Mouse (Mus musculus) heart, embryonic 14.5 days (tissue): ENCODE data around the gene A930004D18Rik. TPM values are rescaled to one million over a fixed set of nuclear protein-coding genes. Genes with fewer than 3 reads are reported as not detected.

Experiments used
- ATAC-seq: fragments of 200-750 bp; cut with Nextera tagmentation; 2 replicates; pipeline ENCODE4 v1.8.0; 2017; ENCODE audit warnings: low read depth, moderate TSS enrichment; ENCODE audit not compliant: insufficient number of reproducible peaks, insufficient read depth, low FRiP score
- H3K27ac ChIP-seq, 2 experiments: fragments of 200-500 bp in 1 of 2; fragments of 300-500 bp in 1 of 2; sonication (generic) in 1 of 2; replicated peaks in 1 of 2; 2 replicates each; pipeline ENCODE4 v1.5.1; 2012 to 2014; ENCODE audit warnings: low read depth in 2 of 2, low read length in 2 of 2, control low read depth in 1 of 2, mild to moderate bottlenecking in 1 of 2, mixed read lengths in 1 of 2; ENCODE audit not compliant: control insufficient read depth in 1 of 2, insufficient read depth in 1 of 2
- H3K27me3 ChIP-seq: fragments of 300-500 bp; sonication (generic); 2 replicates; pipeline ENCODE4 v1.6.1; 2014; ENCODE audit warnings: mild to moderate bottlenecking, low read length, control low read depth; ENCODE audit not compliant: control insufficient read depth, insufficient read depth
- H3K36me3 ChIP-seq: fragments of 300-500 bp; sonication (generic); 2 replicates; pipeline ENCODE4 v1.6.1; 2014; ENCODE audit warnings: mild to moderate bottlenecking, control low read depth, low read length, mixed read lengths; ENCODE audit not compliant: control insufficient read depth, insufficient read depth
- H3K4me1 ChIP-seq, 2 experiments: fragments of 200-500 bp in 1 of 2; fragments of 300-500 bp in 1 of 2; sonication (generic) in 1 of 2; 2 replicates each; pipeline ENCODE4 v1.6.1; 2012 to 2014; ENCODE audit warnings: low read length in 2 of 2, control low read depth in 1 of 2, mixed read lengths in 1 of 2; ENCODE audit not compliant: control insufficient read depth in 2 of 2, insufficient read depth in 2 of 2
- H3K4me2 ChIP-seq: fragments of 300-500 bp; sonication (generic); 2 replicates; pipeline ENCODE4 v1.6.1; 2014; ENCODE audit warnings: mild to moderate bottlenecking, low read length
- H3K4me3 ChIP-seq, 2 experiments: fragments of 200-500 bp in 1 of 2; fragments of 300-500 bp in 1 of 2; sonication (generic) in 1 of 2; 2 replicates each; pipeline ENCODE4 v1.5.1; 2012 to 2014; ENCODE audit warnings: low read length in 2 of 2, mild to moderate bottlenecking in 2 of 2, control low read depth in 1 of 2, low read depth in 1 of 2, moderate library complexity in 1 of 2; ENCODE audit not compliant: control insufficient read depth in 1 of 2, insufficient read depth in 1 of 2
- H3K9ac ChIP-seq: fragments of 300-500 bp; sonication (generic); 2 replicates; pipeline ENCODE4 v1.6.1; 2014; ENCODE audit warnings: mild to moderate bottlenecking, low read length
- H3K9me3 ChIP-seq: fragments of 300-500 bp; sonication (generic); 2 replicates; pipeline ENCODE4 v1.6.1; 2016; ENCODE audit warnings: low read length, control low read depth; ENCODE audit not compliant: control insufficient read depth
- WGBS: fragments of 180-500 bp; shearing (Covaris S2); extraction: QIAGEN DNeasy Blood & Tissue Kit; methylation state at CpG from one replicate; pipeline ENCODE4 v1.1.7; 2014; 5-methylcytosine and 5-hydroxymethylcytosine counted together
- polyA plus RNA-seq: library from polyadenylated mRNA; unstranded; fragments of >200 nt; fragmentation: Nextera tagmentation; extraction: Ambion mirVana; gene quantifications from 2 replicates; pipeline ENCODE4 v1.2.1, GENCODE M21; 2014

Gene A930004D18Rik
- polyA plus RNA-seq, 1 experiment from 2014 or later, result 5.8 TPM

DNA sequence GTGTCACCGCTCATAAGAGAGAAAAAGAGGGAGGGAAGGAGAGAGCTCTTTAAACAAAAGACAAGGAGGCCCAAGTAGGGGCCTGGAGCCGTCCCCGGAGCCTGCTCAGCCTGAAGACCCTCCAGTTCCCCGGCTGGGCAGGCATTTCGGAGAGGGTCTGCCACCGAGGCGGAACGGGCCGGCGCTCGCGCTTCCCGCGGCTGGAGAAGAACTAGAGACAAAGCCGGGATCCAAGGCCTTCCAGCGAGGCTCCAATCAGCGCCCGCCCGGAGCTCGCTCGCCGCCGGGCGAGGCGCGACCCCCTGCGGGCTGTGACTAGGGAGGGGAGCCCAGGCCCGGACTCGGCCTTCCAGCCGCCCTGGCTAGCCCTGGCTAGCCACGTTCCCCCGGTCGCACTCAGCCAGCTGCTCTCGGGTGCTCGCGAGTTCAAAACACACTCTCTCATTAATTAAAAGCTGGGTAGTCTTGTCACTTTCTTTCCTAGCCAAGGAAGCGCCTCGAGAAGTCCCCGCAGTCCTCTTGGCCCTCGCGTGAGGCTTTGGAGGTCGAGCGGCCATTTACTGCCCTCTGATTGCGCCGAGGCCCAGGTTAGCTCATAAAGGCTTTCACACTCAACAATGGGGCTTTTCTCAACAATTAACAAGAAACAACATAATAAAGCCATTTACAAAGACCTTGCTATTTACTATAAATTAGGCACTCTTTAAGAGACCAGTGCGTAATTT, 2.2 kb upstream of the A930004D18Rik start:
- peak overlapping the region; percentile 80 for H3K9ac ChIP-seq
- no peaks in the 10 kb centered on the region for H3K9me3 ChIP-seq
- ATAC-seq, result no peak
- H3K27me3 ChIP-seq, result no peaks in the 10 kb centered on the region
- peak overlapping the region in 1 of 2 experiments; percentile 10; a peak in 2 of 4 replicates for H3K27ac ChIP-seq
- WGBS, result 10% methylated on average over 46 of the region's 46 CpGs
- H3K36me3 ChIP-seq, result no peaks in the 10 kb centered on the region
- H3K4me3 ChIP-seq, result peak overlapping the region; percentile 27 to 30
- peak overlapping the region; percentile 64 for H3K4me2 ChIP-seq
- peaks cover 32 to 57% of the 10 kb centered on the region in 2 experiments for H3K4me1 ChIP-seq

DNA sequence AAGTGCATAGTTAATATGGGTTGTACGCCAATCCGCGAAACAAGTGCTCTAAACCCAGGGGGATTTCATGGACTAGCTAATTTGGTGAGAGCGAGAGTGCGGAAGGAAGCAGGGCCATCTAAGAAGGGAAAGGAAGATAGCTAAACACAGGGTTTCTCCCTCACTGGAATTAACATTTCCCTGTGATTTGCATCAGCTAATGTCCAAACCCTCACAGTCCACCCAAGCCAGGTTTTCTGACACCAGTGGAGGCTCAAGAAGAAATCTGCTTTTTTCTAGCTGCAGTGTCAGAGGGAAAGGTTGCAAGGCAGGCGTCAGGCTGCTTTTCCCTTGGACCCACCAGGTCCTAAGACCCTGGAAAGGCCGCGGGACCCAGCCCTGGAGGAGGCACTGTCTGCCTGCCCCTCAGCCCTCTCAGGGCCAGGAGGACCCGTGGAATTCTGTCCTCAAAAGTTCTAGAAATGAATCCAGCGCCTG, 1.4 kb upstream of the A930004D18Rik start:
- Histone ChIP-seq H3K27ac (0 out of 4 replicates have a peak overlapping the region, but pooled peaks of 1 of the 2 experiments have one; percentile 10), H3K27me3 (no peaks in the 10 kb centered on the region), H3K36me3 (no peaks in the 10 kb centered on the region), H3K4me1 (peaks cover 32 to 54% of the 10 kb centered on the region in 2 experiments), H3K4me2 (peak overlapping the region; percentile 64), H3K9me3 (no peaks in the 10 kb centered on the region), H3K9ac (peak overlapping the region; percentile 80), H3K4me3 (no peak overlapping the region)
- ATAC-seq, result no peak
- WGBS, result 62% methylated on average over 10 of the region's 10 CpGs

DNA sequence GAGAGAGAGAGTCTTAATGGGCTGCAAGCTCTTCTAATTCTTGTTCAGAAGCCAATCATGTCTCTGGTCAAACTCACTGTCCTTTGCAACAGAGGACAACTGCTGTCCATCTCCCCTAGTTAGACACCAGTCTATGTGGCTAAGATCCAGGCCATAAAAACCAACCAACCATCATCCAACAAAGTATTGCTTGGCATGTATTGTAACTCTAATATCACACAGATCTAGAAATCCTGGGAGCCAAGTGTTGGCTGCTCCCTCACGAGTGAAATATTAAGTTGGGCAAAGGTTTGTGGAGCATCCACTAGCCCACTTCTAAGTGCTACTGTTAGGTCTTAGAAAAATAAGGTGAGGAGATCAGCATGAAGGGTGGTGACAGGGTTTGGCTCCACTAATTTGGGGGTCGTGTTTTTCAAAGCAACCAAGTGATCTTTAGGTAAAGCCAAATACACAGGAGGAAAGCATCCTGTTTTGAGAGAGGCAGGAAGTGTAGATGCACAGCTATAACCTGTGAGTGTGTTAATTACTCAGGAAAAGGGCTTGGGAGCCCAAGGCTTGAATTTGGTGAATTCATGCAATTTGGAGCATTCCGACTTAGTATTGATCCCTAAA, 710 bp upstream of the A930004D18Rik start:
- Histone ChIP-seq H3K27me3 (no peaks in the 10 kb centered on the region), H3K4me1 (peaks cover 32 to 50% of the 10 kb centered on the region in 2 experiments), H3K9me3 (no peaks in the 10 kb centered on the region), H3K9ac (no peak overlapping the region), H3K36me3 (no peaks in the 10 kb centered on the region), H3K4me2 (no peak overlapping the region), H3K27ac (no peak overlapping the region), H3K4me3 (no peak overlapping the region)
- ATAC-seq, result no peak
- WGBS, result 56% methylated on average over 3 of the region's 3 CpGs

DNA sequence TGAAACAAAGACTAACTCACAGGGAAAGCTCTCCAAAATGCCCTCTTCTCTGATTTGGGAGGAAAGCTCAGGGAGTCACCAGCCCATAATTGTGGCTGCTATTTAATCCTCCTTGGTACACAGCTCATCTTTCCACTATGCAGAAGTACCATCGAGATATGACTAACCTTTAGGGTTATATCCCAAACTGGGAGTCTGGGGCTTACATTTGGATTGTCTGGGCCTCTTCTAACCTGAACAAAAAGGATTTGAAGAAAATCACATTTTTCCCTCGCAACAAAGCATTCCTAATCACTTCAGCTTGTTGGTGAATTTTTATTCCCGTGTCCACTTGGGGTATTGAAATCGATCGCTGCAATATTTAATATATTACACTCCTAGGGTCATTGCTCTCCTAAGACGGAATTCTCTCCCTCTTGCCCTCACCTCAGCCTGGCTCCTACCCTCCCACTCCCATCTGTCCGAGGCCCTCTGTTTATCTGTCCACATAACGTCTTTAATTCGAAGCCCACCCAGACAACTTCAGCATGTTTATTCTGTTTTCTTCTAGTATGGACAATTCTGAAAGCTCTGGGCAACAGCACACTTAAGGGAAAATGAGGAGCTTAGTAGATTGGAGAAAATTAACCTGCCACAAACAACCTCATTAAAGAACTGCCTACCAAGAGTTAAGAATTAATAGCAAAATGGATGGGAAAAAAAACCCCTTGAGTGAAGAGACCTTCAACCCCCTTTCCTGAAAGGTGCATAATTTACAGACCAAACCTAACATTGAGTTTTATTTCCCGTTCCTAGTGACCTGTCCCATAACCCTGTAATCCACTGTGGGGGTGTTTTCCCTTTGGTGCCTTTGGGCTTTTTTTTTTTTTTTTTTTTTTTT, 2.9 kb downstream of the A930004D18Rik start:
- no peak overlapping the region for H3K27ac ChIP-seq
- H3K4me1 ChIP-seq, result peaks cover 17 to 30% of the 10 kb centered on the region in 2 experiments
- H3K4me3 ChIP-seq, result no peak overlapping the region
- H3K27me3 ChIP-seq, result no peaks in the 10 kb centered on the region
- no peaks in the 10 kb centered on the region for H3K36me3 ChIP-seq
- 91% methylated on average over 10 of the region's 10 CpGs for WGBS
- no peak overlapping the region for H3K4me2 ChIP-seq
- H3K9ac ChIP-seq, result no peak overlapping the region
- no peaks in the 10 kb centered on the region for H3K9me3 ChIP-seq
- no peak for ATAC-seq

DNA sequence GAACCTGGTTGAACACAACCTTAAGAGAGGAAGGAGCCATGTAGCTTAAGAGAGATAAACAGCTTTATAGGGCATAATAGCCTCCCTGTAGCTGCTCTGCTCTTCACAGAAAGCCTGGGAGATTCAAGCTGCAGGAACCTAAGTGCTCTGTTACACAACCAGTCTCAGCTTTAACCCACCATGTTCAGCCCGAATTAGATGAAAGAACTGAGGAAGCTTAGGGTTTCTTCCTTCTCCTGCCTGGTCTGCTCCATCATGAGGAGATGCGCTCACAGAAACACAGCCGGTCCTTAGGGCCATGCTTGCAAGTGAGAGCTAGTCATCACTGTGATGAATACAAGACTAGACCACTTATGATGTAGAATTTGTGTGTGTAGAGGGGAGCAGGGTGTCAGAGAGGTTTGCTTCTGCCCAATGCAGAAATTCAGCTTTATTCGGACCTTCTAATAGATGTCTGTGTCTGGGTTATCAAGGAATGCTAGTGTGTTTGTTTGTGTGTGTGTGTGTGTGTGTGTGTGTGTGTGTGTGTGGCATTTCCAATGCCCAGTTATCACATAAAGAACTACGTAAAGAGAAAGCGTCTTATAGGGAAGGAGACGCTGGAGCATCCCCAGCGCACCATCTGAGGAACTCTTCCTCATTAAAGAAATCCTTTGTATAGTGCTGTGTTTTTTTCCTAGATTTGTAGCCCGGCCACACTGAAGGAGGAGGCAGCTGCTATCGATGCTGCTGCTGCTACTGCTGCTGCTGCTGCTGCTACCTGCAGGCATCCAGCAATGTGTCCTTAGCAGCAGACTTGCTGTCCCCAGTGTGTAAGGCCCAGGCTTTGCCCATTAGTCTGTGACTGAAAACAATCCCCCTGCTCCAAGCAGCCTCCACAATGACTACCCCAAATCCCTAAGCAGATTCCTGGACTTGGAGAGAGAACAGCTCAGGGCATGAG, 4.1 kb downstream of the A930004D18Rik start:
- no peak for ATAC-seq
- peak overlapping the region; percentile 40; the same call in 1 of the 2 replicates for H3K9ac ChIP-seq
- no peak overlapping the region for H3K4me3 ChIP-seq
- H3K4me1 ChIP-seq, result peaks cover 9 to 20% of the 10 kb centered on the region in 2 experiments
- no peaks in the 10 kb centered on the region for H3K36me3 ChIP-seq
- peak overlapping the region; percentile 81 for H3K4me2 ChIP-seq
- no peaks in the 10 kb centered on the region for H3K9me3 ChIP-seq
- no peak overlapping the region for H3K27ac ChIP-seq
- no peaks in the 10 kb centered on the region for H3K27me3 ChIP-seq
- 52% methylated on average over 10 of the region's 10 CpGs for WGBS

DNA sequence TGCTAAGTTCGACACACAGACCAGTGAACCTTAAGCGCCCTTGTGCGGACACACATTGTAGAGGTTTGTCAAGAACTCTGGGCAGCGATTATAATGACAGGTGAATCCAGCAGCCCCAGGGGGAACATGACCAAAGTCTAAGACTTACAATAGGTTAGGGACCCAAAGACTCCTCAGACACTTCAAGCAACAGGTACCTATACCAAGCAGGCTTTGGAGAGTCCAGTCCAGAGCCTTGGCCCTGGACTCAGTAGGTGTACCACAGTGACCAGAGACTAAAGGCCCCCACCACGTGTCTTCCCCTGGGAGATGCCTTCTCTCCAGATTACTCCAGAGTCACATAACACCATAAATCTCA, 5.0 kb downstream of the A930004D18Rik start:
- WGBS, result 69% methylated on average over 5 of the region's 5 CpGs
- no peak overlapping the region for H3K27ac ChIP-seq
- H3K9ac ChIP-seq, result peak overlapping the region; percentile 80
- no peak for ATAC-seq
- no peaks in the 10 kb centered on the region for H3K36me3 ChIP-seq
- H3K9me3 ChIP-seq, result no peaks in the 10 kb centered on the region
- peaks cover 9 to 16% of the 10 kb centered on the region in 2 experiments for H3K4me1 ChIP-seq
- H3K4me3 ChIP-seq, result peak overlapping the region in 1 of 2 experiments; percentile 47; a peak in 1 of 4 replicates
- no peaks in the 10 kb centered on the region for H3K27me3 ChIP-seq
- peak overlapping the region; percentile 81 for H3K4me2 ChIP-seq
